Comparison of ENCODE assay signal across 12 mouse cellular contexts in the genomic region with DNA sequence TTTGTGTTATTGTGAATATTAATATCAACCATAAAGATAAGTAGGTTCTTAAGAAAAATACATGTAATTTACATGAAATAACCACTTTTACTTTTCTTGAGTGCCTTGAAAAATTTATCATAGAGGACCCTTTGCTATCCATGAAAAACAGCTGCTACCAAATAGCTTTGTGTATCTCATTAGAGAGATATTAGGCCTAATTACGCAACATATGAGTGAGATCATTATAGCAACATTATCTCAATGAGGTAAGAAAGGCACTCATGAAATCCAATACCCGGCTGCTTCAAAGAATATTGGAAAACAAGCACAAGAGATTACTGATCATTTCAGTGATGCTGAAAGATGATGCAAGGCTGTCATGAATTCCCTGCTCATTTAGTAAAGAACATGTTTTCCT.
"Had no signal": no experiment of that assay in that cellular context is flagged by ENCODE, and none has a peak within 500 bp of the region (broad histone marks: within the 10 kb centered on the region; RNA-seq: fewer than 3 reads in every experiment).

No protein-coding gene starts in this region.

- H3K4me2 ChIP-seq: limb, embryonic 15.5 days; liver, embryonic 12.5 days; lung, embryonic 14.5 days had no signal

- DNase-seq: kidney, adult 8-10 months; kidney, postnatal 25 days; lung, embryonic 14.5 days; lung, postnatal 10 days; lung, postnatal 4 days; thymus, postnatal 4 days had no signal

- H3K27me3 ChIP-seq: limb, embryonic 15.5 days; liver, embryonic 12.5 days had no signal

- H3K27ac ChIP-seq: left cerebral cortex, adult 2 months; limb, embryonic 15.5 days; liver, embryonic 12.5 days; midbrain, embryonic 10.5 days; stomach, postnatal 0 days had no signal

- H3K36me3 ChIP-seq: limb, embryonic 15.5 days; liver, embryonic 12.5 days had no signal

- H3K4me3 ChIP-seq: left cerebral cortex, adult 2 months; limb, embryonic 15.5 days; liver, embryonic 12.5 days; midbrain, embryonic 10.5 days; myocyte had no signal

- H3K9ac ChIP-seq: limb, embryonic 15.5 days; liver, embryonic 12.5 days; lung, embryonic 14.5 days had no signal

- H3K9me3 ChIP-seq: limb, embryonic 15.5 days; liver, embryonic 12.5 days; midbrain, embryonic 10.5 days had no signal

- H3K4me1 ChIP-seq: limb, embryonic 15.5 days; liver, embryonic 12.5 days; midbrain, embryonic 10.5 days had no signal

- ATAC-seq: liver, embryonic 12.5 days had no signal
